Comparison of ENCODE assay signal across 10 mouse cellular contexts in the genomic region with DNA sequence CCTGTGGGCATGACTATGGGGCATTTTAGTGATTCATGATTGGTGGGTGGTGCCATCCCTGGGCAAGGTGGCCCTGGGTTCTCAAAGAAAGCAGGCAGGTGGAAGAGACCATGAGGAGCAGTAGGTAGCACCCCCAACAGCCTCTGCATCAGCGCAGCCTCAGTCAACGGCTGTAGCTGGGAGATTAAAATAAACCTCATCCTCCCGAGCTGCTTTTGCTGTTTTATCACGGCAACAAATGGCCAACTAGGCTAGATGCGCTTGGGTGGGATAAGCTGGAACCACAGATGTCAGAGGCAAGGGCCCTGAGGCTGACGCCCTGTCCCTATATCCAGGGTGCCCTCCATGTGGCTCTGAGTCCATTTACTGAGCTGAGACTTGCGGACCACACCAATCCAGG. TPM values are rescaled to one million over a fixed set of nuclear protein-coding genes. Genes with fewer than 3 reads are reported as not detected.
DNase-seq lines count a peak whose midpoint lies in the region; ATAC-seq lines count a peak whose summit lies in the region.
"Had no signal": no experiment of that assay in that cellular context is flagged by ENCODE, and none has a peak within 500 bp of the region (broad histone marks: within the 10 kb centered on the region; RNA-seq: fewer than 3 reads in every experiment).

No protein-coding gene starts in this region.

- H3K9ac ChIP-seq in heart, embryonic 14.5 days (ENCODE audit: low read length), result peak overlapping the region; percentile 96; the same call in 1 of the 2 replicates
- H3K9ac ChIP-seq in hindbrain, embryonic 16.5 days (ENCODE audit: low read depth, low read length), result peak overlapping the region; percentile 99
- peak overlapping the region; percentile 100 for H3K9ac ChIP-seq in midbrain, embryonic 12.5 days (replicated peaks)

- no peaks in the 10 kb centered on the region for H3K9me3 ChIP-seq in heart, embryonic 14.5 days (ENCODE audit: control insufficient read depth, low read length)
- H3K9me3 ChIP-seq in embryonic facial prominence, embryonic 10.5 days, result no peaks in the 10 kb centered on the region
- H3K9me3 ChIP-seq in hindbrain, embryonic 16.5 days (ENCODE audit: control insufficient read depth, low read length), result no peaks in the 10 kb centered on the region
- H3K9me3 ChIP-seq in midbrain, embryonic 12.5 days, result no peaks in the 10 kb centered on the region

- H3K27me3 ChIP-seq in heart, embryonic 14.5 days (ENCODE audit: control insufficient read depth, insufficient read depth, low read length), result no peaks in the 10 kb centered on the region
- H3K27me3 ChIP-seq in embryonic facial prominence, embryonic 10.5 days (replicated peaks; ENCODE audit: low read depth, poor library complexity, severe bottlenecking), result no peaks in the 10 kb centered on the region
- no peaks in the 10 kb centered on the region for H3K27me3 ChIP-seq in hindbrain, embryonic 16.5 days (replicated peaks; ENCODE audit: control insufficient read depth, insufficient read depth, low read length)
- H3K27me3 ChIP-seq in midbrain, embryonic 12.5 days, result no peaks in the 10 kb centered on the region

- H3K27ac ChIP-seq in heart, embryonic 14.5 days (replicated peaks in 1 of 2; ENCODE audit: control insufficient read depth in 1 of 2, insufficient read depth in 1 of 2, low read depth in 2 of 2, low read length in 2 of 2), result no peak overlapping the region
- H3K27ac ChIP-seq in embryonic facial prominence, embryonic 10.5 days (replicated peaks), result peak overlapping the region; percentile 97
- H3K27ac ChIP-seq in hindbrain, embryonic 16.5 days (ENCODE audit: low read depth, low read length), result peak overlapping the region; percentile 95
- peak overlapping the region; percentile 98 for H3K27ac ChIP-seq in midbrain, embryonic 12.5 days (replicated peaks)

- H3K4me3 ChIP-seq in heart, embryonic 14.5 days (ENCODE audit: control insufficient read depth in 1 of 2, insufficient read depth in 1 of 2, low read depth in 1 of 2, low read length in 2 of 2), result peak overlapping the region; percentile 63 to 86; a peak in 3 of 4 replicates
- peak overlapping the region; percentile 96 for H3K4me3 ChIP-seq in embryonic facial prominence, embryonic 10.5 days
- peak overlapping the region; percentile 93 for H3K4me3 ChIP-seq in hindbrain, embryonic 16.5 days (ENCODE audit: low read length)
- H3K4me3 ChIP-seq in midbrain, embryonic 12.5 days, result peak overlapping the region; percentile 99

- no peak for ATAC-seq in heart, embryonic 14.5 days (ENCODE audit: insufficient number of reproducible peaks, insufficient read depth, low FRiP score, low read depth)
- no peak for ATAC-seq in hindbrain, embryonic 16.5 days
- no peak for ATAC-seq in midbrain, embryonic 12.5 days (ENCODE audit: low FRiP score, low read depth)

- WGBS in heart, embryonic 14.5 days, result 71% methylated on average over 7 of the region's 7 CpGs
- WGBS in embryonic facial prominence, embryonic 10.5 days, result 84% methylated on average over 7 of the region's 7 CpGs
- WGBS in hindbrain, embryonic 16.5 days, result 50% methylated on average over 7 of the region's 7 CpGs
- WGBS in midbrain, embryonic 12.5 days, result 73% methylated on average over 7 of the region's 7 CpGs

- peaks cover 51% of the 10 kb centered on the region for H3K36me3 ChIP-seq in heart, embryonic 14.5 days (ENCODE audit: control insufficient read depth, insufficient read depth, low read length)
- peaks cover 64% of the 10 kb centered on the region for H3K36me3 ChIP-seq in embryonic facial prominence, embryonic 10.5 days (replicated peaks)
- H3K36me3 ChIP-seq in hindbrain, embryonic 16.5 days (ENCODE audit: control insufficient read depth, insufficient read depth, low read length), result peaks cover 26% of the 10 kb centered on the region
- H3K36me3 ChIP-seq in midbrain, embryonic 12.5 days, result peaks cover 52% of the 10 kb centered on the region

- peaks cover 23 to 30% of the 10 kb centered on the region in 2 experiments for H3K4me1 ChIP-seq in heart, embryonic 14.5 days (ENCODE audit: control insufficient read depth in 2 of 2, insufficient read depth in 2 of 2, low read length in 2 of 2)
- peaks cover 54% of the 10 kb centered on the region for H3K4me1 ChIP-seq in embryonic facial prominence, embryonic 10.5 days
- H3K4me1 ChIP-seq in hindbrain, embryonic 16.5 days (ENCODE audit: control insufficient read depth, insufficient read depth, low read depth, low read length), result peaks cover 36% of the 10 kb centered on the region
- peaks cover 51% of the 10 kb centered on the region for H3K4me1 ChIP-seq in midbrain, embryonic 12.5 days

- peak overlapping the region; percentile 96 for H3K4me2 ChIP-seq in heart, embryonic 14.5 days (ENCODE audit: low read length)
- peak overlapping the region; percentile 97 for H3K4me2 ChIP-seq in hindbrain, embryonic 16.5 days (ENCODE audit: low read length)
- peak overlapping the region; percentile 91 for H3K4me2 ChIP-seq in midbrain, embryonic 12.5 days (replicated peaks)

- DNase-seq in heart, postnatal 4 days, result no peak
- no peak for DNase-seq in embryonic facial prominence, embryonic 10.5 days (ENCODE audit: low spot score)
- DNase-seq in ovary, postnatal 36 days (ENCODE audit: low spot score), result no peak
- DNase-seq in right cerebral cortex, adult 2 months (ENCODE audit: low spot score in 2 of 2), result no peak
- no peak for DNase-seq in lung, postnatal 14 days
- DNase-seq: kidney, postnatal 14 days; right cerebral cortex, adult 18-20 months had no signal

RNA-seq across cellular contexts. Expression of gene Mex3d, which starts 2.8 kb away (rescaled TPM):
- polyA plus RNA-seq in heart, embryonic 14.5 days (2014; fragmentation: Nextera tagmentation; extraction: Ambion mirVana), result 3.9 and 6.3 TPM in 2 replicates
- 10 to 100 TPM; 20.2 to 22.2 TPM for total RNA-seq in heart, postnatal 4 days (2021)
- polyA plus RNA-seq in embryonic facial prominence, embryonic 10.5 days (2016; fragmentation: Nextera tagmentation; extraction: Ambion mirVana), result 6.4 and 7.1 TPM in 2 replicates
- polyA plus RNA-seq in hindbrain, embryonic 16.5 days (2015; fragmentation: Nextera tagmentation; extraction: Ambion mirVana), result 9.1 and 9.2 TPM in 2 replicates
- polyA plus RNA-seq in midbrain, embryonic 12.5 days (2016; fragmentation: Nextera tagmentation; extraction: Ambion mirVana), result 18.4 and 19.7 TPM in 2 replicates

RNA-seq across cellular contexts. Expression of gene Mbd3, which starts 14.6 kb away (rescaled TPM):
- 116 and 125 TPM in 2 replicates for polyA plus RNA-seq in heart, embryonic 14.5 days (2014; fragmentation: Nextera tagmentation; extraction: Ambion mirVana)
- 100 to 1,000 TPM; 137 to 140 TPM for total RNA-seq in heart, postnatal 4 days (2021)
- polyA plus RNA-seq in embryonic facial prominence, embryonic 10.5 days (2016; fragmentation: Nextera tagmentation; extraction: Ambion mirVana), result 371 and 377 TPM in 2 replicates
- 196 and 207 TPM in 2 replicates for polyA plus RNA-seq in hindbrain, embryonic 16.5 days (2015; fragmentation: Nextera tagmentation; extraction: Ambion mirVana)
- 288 and 314 TPM in 2 replicates for polyA plus RNA-seq in midbrain, embryonic 12.5 days (2016; fragmentation: Nextera tagmentation; extraction: Ambion mirVana)

RNA-seq across cellular contexts. Expression of gene Uqcr11, which starts 21.9 kb away (rescaled TPM):
- 2,007 and 2,169 TPM in 2 replicates for polyA plus RNA-seq in heart, embryonic 14.5 days (2014; fragmentation: Nextera tagmentation; extraction: Ambion mirVana)
- total RNA-seq in heart, postnatal 4 days (2021), result 1,000 to 10,000 TPM; 1,257 to 1,372 TPM
- 615 and 629 TPM in 2 replicates for polyA plus RNA-seq in embryonic facial prominence, embryonic 10.5 days (2016; fragmentation: Nextera tagmentation; extraction: Ambion mirVana)
- 704 and 759 TPM in 2 replicates for polyA plus RNA-seq in hindbrain, embryonic 16.5 days (2015; fragmentation: Nextera tagmentation; extraction: Ambion mirVana)
- polyA plus RNA-seq in midbrain, embryonic 12.5 days (2016; fragmentation: Nextera tagmentation; extraction: Ambion mirVana), result 398 and 414 TPM in 2 replicates

RNA-seq across cellular contexts. Expression of gene Plk5, which starts 28.4 kb away (rescaled TPM):
- not detected in 2 replicates for polyA plus RNA-seq in heart, embryonic 14.5 days (2014; fragmentation: Nextera tagmentation; extraction: Ambion mirVana)
- total RNA-seq in heart, postnatal 4 days (2021), result not detected
- polyA plus RNA-seq in embryonic facial prominence, embryonic 10.5 days (2016; fragmentation: Nextera tagmentation; extraction: Ambion mirVana), result 0.37 and 0.43 TPM in 2 replicates
- polyA plus RNA-seq in hindbrain, embryonic 16.5 days (2015; fragmentation: Nextera tagmentation; extraction: Ambion mirVana), result 9.3 and 11.0 TPM in 2 replicates
- polyA plus RNA-seq in midbrain, embryonic 12.5 days (2016; fragmentation: Nextera tagmentation; extraction: Ambion mirVana), result 0.31 and 0.52 TPM in 2 replicates

RNA-seq across cellular contexts. Expression of gene Adamtsl5, which starts 36.5 kb away (rescaled TPM):
- 6.8 and 7.8 TPM in 2 replicates for polyA plus RNA-seq in heart, embryonic 14.5 days (2014; fragmentation: Nextera tagmentation; extraction: Ambion mirVana)
- 10 to 100 TPM; 32.8 to 34.2 TPM for total RNA-seq in heart, postnatal 4 days (2021)
- polyA plus RNA-seq in embryonic facial prominence, embryonic 10.5 days (2016; fragmentation: Nextera tagmentation; extraction: Ambion mirVana), result 0.65 and 0.88 TPM in 2 replicates
- 1.1 and 1.8 TPM in 2 replicates for polyA plus RNA-seq in hindbrain, embryonic 16.5 days (2015; fragmentation: Nextera tagmentation; extraction: Ambion mirVana)
- 0.38 and 0.79 TPM in 2 replicates for polyA plus RNA-seq in midbrain, embryonic 12.5 days (2016; fragmentation: Nextera tagmentation; extraction: Ambion mirVana)

Comparison
In these comparisons a context has a peak if more than half of its experiments do, and no peak if none do; other contexts are left out.
1. H3K27ac ChIP-seq: peak in embryonic facial prominence, embryonic 10.5 days (single experiment), hindbrain, embryonic 16.5 days (single experiment) and midbrain, embryonic 12.5 days (single experiment); none in heart, embryonic 14.5 days (0 of 2).
2. Peak in every context shown above with its lines, with median percentiles within 50 percentile points of each other: H3K4me2 ChIP-seq, H3K4me3 ChIP-seq and H3K9ac ChIP-seq.